Mouse (Mus musculus): ENCODE results near the gene Rbmxl1. TPM values are rescaled to one million over a fixed set of nuclear protein-coding genes. Genes with fewer than 3 reads are reported as not detected.
"Not testable (repeated sequence)": the region's sequence is repeated elsewhere in the genome, so short reads cannot be mapped to it uniquely, and the experiment has no call there.

Rbmxl1 gene
- polyA plus RNA-seq, 1 experiment: 36.4 TPM

GRCm38 (mm10) chr8:78549971-78550751, 41.5 kb upstream of the Rbmxl1 start:
- H3ac ChIP-seq (ENCODE audit: control insufficient read depth, insufficient read length): no peak overlapping the region
- no peaks in the 10 kb centered on the region for H3K79me2 ChIP-seq (ENCODE audit: control insufficient read depth, insufficient read depth)
- no peaks in the 10 kb centered on the region for H3K27me3 ChIP-seq (ENCODE audit: control insufficient read depth, insufficient read depth, insufficient read length)
- TF ChIP-seq MAX (IDR thresholded peaks at IDR 0.05; ENCODE audit: low read depth): no peak
- no peak for TF ChIP-seq SRF (IDR thresholded peaks at IDR 0.05; ENCODE audit: control insufficient read depth, insufficient read length, low read depth)
- TF ChIP-seq USF1 (IDR thresholded peaks at IDR 0.05; ENCODE audit: low read depth): no peak
- TF ChIP-seq MYOD1 (IDR thresholded peaks at IDR 0.05; ENCODE audit: control insufficient read depth in 1 of 3, insufficient read length in 2 of 3, low read depth in 2 of 3): no peak
- TF ChIP-seq POLR2A (IDR thresholded peaks at IDR 0.05; ENCODE audit: insufficient read length, low read depth): no peak
- no peak for TF ChIP-seq POLR2AphosphoS2 (IDR thresholded peaks at IDR 0.05; ENCODE audit: insufficient read length, low read depth)
- TF ChIP-seq MYOG (IDR thresholded peaks at IDR 0.05; ENCODE audit: control insufficient read depth in 1 of 3, insufficient read depth in 1 of 3, insufficient read length in 2 of 3, low read depth in 2 of 3): no peak
- no peak for TF ChIP-seq TCF3 (IDR thresholded peaks at IDR 0.05; ENCODE audit: insufficient read length, low read depth)
- TF ChIP-seq TCF12 (IDR thresholded peaks at IDR 0.05; ENCODE audit: insufficient read depth, poor library complexity, severe bottlenecking): no peak
- no peak for TF ChIP-seq CEBPB (IDR thresholded peaks at IDR 0.05; ENCODE audit: insufficient read depth, poor library complexity, severe bottlenecking)
- no peak overlapping the region for H3K4me2 ChIP-seq (ENCODE audit: low read depth)
- peaks cover 4% of the 10 kb centered on the region for H3K36me3 ChIP-seq (ENCODE audit: control insufficient read depth, insufficient read depth)
- H3K4me3 ChIP-seq: no peak overlapping the region

GRCm38 (mm10) chr8:78545153-78545817, 36.6 kb upstream of the Rbmxl1 start:
- H3K79me2 ChIP-seq (ENCODE audit: control insufficient read depth, insufficient read depth); H3K4me2 ChIP-seq (ENCODE audit: low read depth); H3ac ChIP-seq (ENCODE audit: control insufficient read depth, insufficient read length); H3K36me3 ChIP-seq (ENCODE audit: control insufficient read depth, insufficient read depth); H3K4me3 ChIP-seq; H3K27me3 ChIP-seq (ENCODE audit: control insufficient read depth, insufficient read depth, insufficient read length): not testable (repeated sequence)

- no peak overlapping the region for H3ac ChIP-seq (ENCODE audit: control insufficient read depth, insufficient read length)
These were observed 35.8 kb upstream of the Rbmxl1 start for GRCm38 (mm10) chr8:78544545-78544944.

GRCm38 (mm10) chr8:78543621-78544020, 34.9 kb upstream of the Rbmxl1 start:
- Histone ChIP-seq H3K4me3 (no peak overlapping the region), H3K36me3 (ENCODE audit: control insufficient read depth, insufficient read depth) (no peaks in the 10 kb centered on the region), H3K4me2 (ENCODE audit: low read depth) (no peak overlapping the region), H3ac (ENCODE audit: control insufficient read depth, insufficient read length) (no peak overlapping the region), H3K79me2 (ENCODE audit: control insufficient read depth, insufficient read depth) (no peaks in the 10 kb centered on the region), H3K27me3 (ENCODE audit: control insufficient read depth, insufficient read depth, insufficient read length) (no peaks in the 10 kb centered on the region)
- TF ChIP-seq CEBPB (IDR thresholded peaks at IDR 0.05; ENCODE audit: insufficient read depth, poor library complexity, severe bottlenecking) (no peak), MYOG (IDR thresholded peaks at IDR 0.05; ENCODE audit: control insufficient read depth in 1 of 3, insufficient read depth in 1 of 3, insufficient read length in 2 of 3, low read depth in 2 of 3) (no peak), MAX (IDR thresholded peaks at IDR 0.05; ENCODE audit: low read depth) (no peak), POLR2A (IDR thresholded peaks at IDR 0.05; ENCODE audit: insufficient read length, low read depth) (no peak), USF1 (IDR thresholded peaks at IDR 0.05; ENCODE audit: low read depth) (no peak), REST (IDR thresholded peaks at IDR 0.05; ENCODE audit: insufficient read depth, insufficient read length) (no peak)

More at GRCm38 (mm10) chr8:78544545-78544944, 35.8 kb upstream of the Rbmxl1 start:
- TF ChIP-seq MYOG (IDR thresholded peaks at IDR 0.05; ENCODE audit: control insufficient read depth in 1 of 3, insufficient read depth in 1 of 3, insufficient read length in 2 of 3, low read depth in 2 of 3) (no peak), MYOD1 (IDR thresholded peaks at IDR 0.05; ENCODE audit: control insufficient read depth in 1 of 3, insufficient read length in 2 of 3, low read depth in 2 of 3) (no peak)
- Histone ChIP-seq H3K27me3 (ENCODE audit: control insufficient read depth, insufficient read depth, insufficient read length) (no peaks in the 10 kb centered on the region), H3K79me2 (ENCODE audit: control insufficient read depth, insufficient read depth) (no peaks in the 10 kb centered on the region), H3K4me3 (no peak overlapping the region), H3K4me2 (ENCODE audit: low read depth) (no peak overlapping the region), H3K36me3 (ENCODE audit: control insufficient read depth, insufficient read depth) (no peaks in the 10 kb centered on the region)

- not testable (repeated sequence) for H3K4me3 ChIP-seq; H3K4me2 ChIP-seq (ENCODE audit: low read depth); H3K36me3 ChIP-seq (ENCODE audit: control insufficient read depth, insufficient read depth); H3ac ChIP-seq (ENCODE audit: control insufficient read depth, insufficient read length); H3K79me2 ChIP-seq (ENCODE audit: control insufficient read depth, insufficient read depth); H3K27me3 ChIP-seq (ENCODE audit: control insufficient read depth, insufficient read depth, insufficient read length)
These were observed 34.0 kb upstream of the Rbmxl1 start for GRCm38 (mm10) chr8:78542670-78543069.

- Histone ChIP-seq H3ac (ENCODE audit: control insufficient read depth, insufficient read length) (no peak overlapping the region), H3K27me3 (ENCODE audit: control insufficient read depth, insufficient read depth, insufficient read length) (no peaks in the 10 kb centered on the region), H3K36me3 (ENCODE audit: control insufficient read depth, insufficient read depth) (no peaks in the 10 kb centered on the region), H3K79me2 (ENCODE audit: control insufficient read depth, insufficient read depth) (no peaks in the 10 kb centered on the region), H3K4me3 (no peak overlapping the region), H3K4me2 (ENCODE audit: low read depth) (no peak overlapping the region)
- TF ChIP-seq TCF3 (IDR thresholded peaks at IDR 0.05; ENCODE audit: insufficient read length, low read depth): no peak
These were observed 29.1 kb upstream of the Rbmxl1 start for GRCm38 (mm10) chr8:78537795-78538194.

Measured in myocyte (in vitro differentiated cells).